Mouse (Mus musculus) midbrain, embryonic 10.5 days (tissue): ENCODE results near the gene Rarb. TPM values are rescaled to one million over a fixed set of nuclear protein-coding genes. Genes with fewer than 3 reads are reported as not detected.
A peak's percentile ranks its signal among the peaks of the same experiment; 100 is the strongest.

Experiments
- DNase-seq: peaks from one replicate; pipeline ENCODE4 v3.0.0-alpha.2; 2017; ENCODE audit warnings: low spot score
- H3K27ac ChIP-seq: fragments of 300-500 bp; sonication (generic); replicated peaks from 2 replicates; pipeline ENCODE4 v1.5.1; 2016; ENCODE audit warnings: mild to moderate bottlenecking
- H3K27me3 ChIP-seq: fragments of 300-500 bp; sonication (generic); 2 replicates; pipeline ENCODE4 v1.6.1; 2016; ENCODE audit warnings: low read depth, mild to moderate bottlenecking; ENCODE audit not compliant: poor library complexity, severe bottlenecking
- H3K36me3 ChIP-seq: fragments of 300-500 bp; sonication (generic); 2 replicates; pipeline ENCODE4 v1.6.1; 2016; ENCODE audit warnings: mild to moderate bottlenecking, moderate library complexity
- H3K4me1 ChIP-seq: fragments of 300-500 bp; sonication (generic); 2 replicates; pipeline ENCODE4 v1.6.1; 2016
- H3K4me3 ChIP-seq: fragments of 300-500 bp; sonication (generic); 2 replicates; pipeline ENCODE4 v1.5.1; 2016; ENCODE audit warnings: mild to moderate bottlenecking, moderate library complexity
- H3K9me3 ChIP-seq: fragments of 300-500 bp; sonication (generic); replicated peaks from 2 replicates; pipeline ENCODE4 v1.6.1; 2016; ENCODE audit warnings: mild to moderate bottlenecking
- WGBS: fragments of 180-500 bp; shearing (Covaris S2); methylation state at CpG from one replicate; pipeline ENCODE4 v1.1.7; 2016; 5-methylcytosine and 5-hydroxymethylcytosine counted together
- polyA plus RNA-seq: library from polyadenylated mRNA; unstranded; fragments of >200 nt; fragmentation: Nextera tagmentation; extraction: Ambion mirVana; gene quantifications from 2 replicates; pipeline ENCODE4 v1.2.1, GENCODE M21; 2016

The Rarb gene
- polyA plus RNA-seq, 1 experiment from 2014 or later: 10.7 TPM

- Histone ChIP-seq H3K4me3 (no peak overlapping the region), H3K36me3 (no peaks in the 10 kb centered on the region), H3K9me3 (no peaks in the 10 kb centered on the region), H3K27me3 (no peaks in the 10 kb centered on the region), H3K4me1 (peaks cover 2% of the 10 kb centered on the region; the same call in 1 of the 2 replicates), H3K27ac (no peak overlapping the region)
- DNase-seq: peak; percentile 27
- WGBS: 51% methylated on average over 5 of the region's 5 CpGs
Observed at GRCm38 (mm10) chr14:16603040-16603590, 215.8 kb downstream of the Rarb start.

- Histone ChIP-seq H3K27ac (no peak overlapping the region), H3K4me1 (peaks cover 2% of the 10 kb centered on the region; the same call in 1 of the 2 replicates), H3K4me3 (no peak overlapping the region), H3K36me3 (no peaks in the 10 kb centered on the region), H3K27me3 (no peaks in the 10 kb centered on the region), H3K9me3 (no peaks in the 10 kb centered on the region)
- no peak for DNase-seq
- 84% methylated on average over 7 of the region's 7 CpGs for WGBS
Observed at GRCm38 (mm10) chr14:16599224-16599623, 219.7 kb downstream of the Rarb start.

- H3K4me3 ChIP-seq: no peak overlapping the region
- no peak overlapping the region for H3K27ac ChIP-seq
- no peak for DNase-seq
- H3K9me3 ChIP-seq: no peaks in the 10 kb centered on the region
- H3K4me1 ChIP-seq: peaks cover 2% of the 10 kb centered on the region; the same call in 1 of the 2 replicates
- WGBS: 43% methylated on average over 4 of the region's 4 CpGs
- no peaks in the 10 kb centered on the region for H3K36me3 ChIP-seq
- no peaks in the 10 kb centered on the region for H3K27me3 ChIP-seq
Observed at GRCm38 (mm10) chr14:16598074-16598501, 220.9 kb downstream of the Rarb start.

GRCm38 (mm10) chr14:16589139-16589538 lies 229.8 kb downstream of the Rarb start:
- no peak overlapping the region for H3K27ac ChIP-seq
- WGBS: 85% methylated on average over 4 of the region's 4 CpGs
- no peak overlapping the region for H3K4me3 ChIP-seq
- H3K4me1 ChIP-seq: no peaks in the 10 kb centered on the region
- no peaks in the 10 kb centered on the region for H3K9me3 ChIP-seq
- DNase-seq: no peak
- no peaks in the 10 kb centered on the region for H3K27me3 ChIP-seq
- no peaks in the 10 kb centered on the region for H3K36me3 ChIP-seq

GRCm38 (mm10) chr14:16578100-16578499 lies 240.9 kb downstream of the Rarb start:
- H3K9me3 ChIP-seq: no peaks in the 10 kb centered on the region
- H3K4me1 ChIP-seq: peaks cover 17% of the 10 kb centered on the region
- H3K36me3 ChIP-seq: no peaks in the 10 kb centered on the region
- H3K4me3 ChIP-seq: no peak overlapping the region
- peaks cover 39% of the 10 kb centered on the region for H3K27me3 ChIP-seq
- no peak overlapping the region for H3K27ac ChIP-seq
- no peak for DNase-seq

GRCm38 (mm10) chr14:16577049-16577448 lies 241.9 kb downstream of the Rarb start:
- H3K4me3 ChIP-seq: no peak overlapping the region
- peaks cover 28% of the 10 kb centered on the region for H3K4me1 ChIP-seq
- H3K27ac ChIP-seq: no peak overlapping the region
- 38% methylated on average over 1 of the region's 1 CpGs for WGBS
- H3K9me3 ChIP-seq: no peaks in the 10 kb centered on the region
- peaks cover 49% of the 10 kb centered on the region for H3K27me3 ChIP-seq
- no peaks in the 10 kb centered on the region for H3K36me3 ChIP-seq
- DNase-seq: no peak

- peak overlapping the region; percentile 71 for H3K4me3 ChIP-seq
- peaks cover 61% of the 10 kb centered on the region for H3K27me3 ChIP-seq
- no peaks in the 10 kb centered on the region for H3K9me3 ChIP-seq
- peaks cover 39% of the 10 kb centered on the region for H3K4me1 ChIP-seq
- H3K36me3 ChIP-seq: no peaks in the 10 kb centered on the region
- H3K27ac ChIP-seq: peak overlapping the region; percentile 87
- DNase-seq: peak; percentile 89
- WGBS: under 1% methylated on average over 52 of the region's 52 CpGs
Observed at GRCm38 (mm10) chr14:16574925-16575721, 243.8 kb downstream of the Rarb start.

GRCm38 (mm10) chr14:16573475-16574171 lies 245.3 kb downstream of the Rarb start:
- H3K27me3 ChIP-seq: peaks cover 61% of the 10 kb centered on the region
- DNase-seq: no peak
- H3K4me1 ChIP-seq: peaks cover 41% of the 10 kb centered on the region
- 60% methylated on average over 6 of the region's 6 CpGs for WGBS
- no peak overlapping the region for H3K27ac ChIP-seq
- H3K9me3 ChIP-seq: no peaks in the 10 kb centered on the region
- H3K4me3 ChIP-seq: peak overlapping the region; percentile 71
- no peaks in the 10 kb centered on the region for H3K36me3 ChIP-seq

GRCm38 (mm10) chr14:16572755-16573340 lies 246.1 kb downstream of the Rarb start:
- no peak for DNase-seq
- no peaks in the 10 kb centered on the region for H3K9me3 ChIP-seq
- H3K27ac ChIP-seq: no peak overlapping the region
- peaks cover 57% of the 10 kb centered on the region for H3K27me3 ChIP-seq
- peaks cover 41% of the 10 kb centered on the region for H3K4me1 ChIP-seq
- 5% methylated on average over 8 of the region's 8 CpGs for WGBS
- H3K36me3 ChIP-seq: no peaks in the 10 kb centered on the region
- H3K4me3 ChIP-seq: peak overlapping the region; percentile 71

- Histone ChIP-seq H3K27ac (no peak overlapping the region), H3K27me3 (peaks cover 37% of the 10 kb centered on the region), H3K4me1 (peaks cover 35% of the 10 kb centered on the region), H3K9me3 (no peaks in the 10 kb centered on the region), H3K36me3 (no peaks in the 10 kb centered on the region), H3K4me3 (no peak overlapping the region)
- 76% methylated on average over 7 of the region's 7 CpGs for WGBS
- no peak for DNase-seq
Observed at GRCm38 (mm10) chr14:16569506-16570001, 249.4 kb downstream of the Rarb start.

- Histone ChIP-seq H3K27ac (no peak overlapping the region), H3K9me3 (no peaks in the 10 kb centered on the region), H3K27me3 (peaks cover 11% of the 10 kb centered on the region), H3K36me3 (no peaks in the 10 kb centered on the region), H3K4me3 (no peak overlapping the region), H3K4me1 (peaks cover 18% of the 10 kb centered on the region)
- DNase-seq: no peak
- WGBS: 89% methylated on average over 1 of the region's 1 CpGs
Observed at GRCm38 (mm10) chr14:16566920-16567319, 252.0 kb downstream of the Rarb start.

- WGBS: 88% methylated on average over 2 of the region's 2 CpGs
- Histone ChIP-seq H3K27me3 (no peaks in the 10 kb centered on the region), H3K9me3 (no peaks in the 10 kb centered on the region), H3K36me3 (no peaks in the 10 kb centered on the region), H3K27ac (no peak overlapping the region), H3K4me3 (no peak overlapping the region), H3K4me1 (peaks cover 6% of the 10 kb centered on the region)
- DNase-seq: no peak
Observed at GRCm38 (mm10) chr14:16563912-16564311, 255.0 kb downstream of the Rarb start.
